Mouse (Mus musculus) MEL (cell line): ENCODE measurements at regions not wholly inside any gene's neighbourhood (a gene's known extent, or its start where the extent isn't known, plus 50 kb on each side); places are given as distances from the start of the nearest gene placed in this dataset.

Experiments
- DNase-seq: peaks from one replicate; pipeline ENCODE4 v3.0.0; 2011; ENCODE audit warnings: low read depth, low spot score
- H3K27ac ChIP-seq: 2 replicates; pipeline ENCODE4 v1.5.1; 2012; ENCODE audit warnings: low read depth, mild to moderate bottlenecking, control low read depth, low read length, moderate library complexity; ENCODE audit not compliant: control insufficient read depth
- H3K27me3 ChIP-seq, 2 experiments: fragments of 150-350 bp in 1 of 2; sonication (generic) in 1 of 2; 2 replicates each; pipeline ENCODE4 v1.6.1; 2012; ENCODE audit warnings: low read length in 2 of 2, mild to moderate bottlenecking in 2 of 2, improper control_type of control experiment in 1 of 2, moderate library complexity in 1 of 2; ENCODE audit not compliant: insufficient read depth in 2 of 2, control insufficient read depth in 1 of 2
- H3K36me3 ChIP-seq, 2 experiments: 2 replicates each; pipeline ENCODE4 v1.6.1; 2012 to 2014; ENCODE audit warnings: low read length in 2 of 2, improper control_type of control experiment in 1 of 2, inconsistent platforms in 1 of 2, mild to moderate bottlenecking in 1 of 2; ENCODE audit not compliant: insufficient read depth in 2 of 2, control insufficient read depth in 1 of 2
- H3K4me1 ChIP-seq, 2 experiments: fragments of 150-350 bp in 1 of 2; sonication (generic) in 1 of 2; 2 replicates each; pipeline ENCODE4 v1.6.1; 2012; ENCODE audit warnings: low read length in 2 of 2, improper control_type of control experiment in 1 of 2, mild to moderate bottlenecking in 1 of 2; ENCODE audit not compliant: insufficient read depth in 2 of 2, control insufficient read depth in 1 of 2
- H3K4me3 ChIP-seq, 2 experiments: fragments of 150-350 bp in 1 of 2; sonication (generic) in 1 of 2; 2 replicates each; pipeline ENCODE4 v1.5.1; 2012; ENCODE audit warnings: low read depth in 2 of 2, low read length in 2 of 2, mild to moderate bottlenecking in 2 of 2, moderate library complexity in 2 of 2, control low read depth in 1 of 2, improper control_type of control experiment in 1 of 2; ENCODE audit not compliant: control insufficient read depth in 1 of 2, insufficient read depth in 1 of 2
- H3K79me2 ChIP-seq: 2 replicates; pipeline ENCODE4 v1.6.1; 2012; ENCODE audit warnings: mild to moderate bottlenecking, low read length, moderate library complexity; ENCODE audit not compliant: control insufficient read depth, poor library complexity, insufficient read depth
- H3K9ac ChIP-seq: 2 replicates; pipeline ENCODE4 v1.6.1; 2012; ENCODE audit warnings: low read depth, mild to moderate bottlenecking, control low read depth, low read length, moderate library complexity; ENCODE audit not compliant: control insufficient read depth, poor library complexity, severe bottlenecking
- H3K9me3 ChIP-seq: fragments of 150-350 bp; sonication (generic); replicated peaks from 2 replicates; pipeline ENCODE4 v1.6.1; 2012; ENCODE audit warnings: mild to moderate bottlenecking, low read length, improper control_type of control experiment, moderate library complexity; ENCODE audit not compliant: insufficient read depth
- CHD1 ChIP-seq: IDR thresholded peaks from 2 replicates; pipeline ENCODE4 v1.6.1; 2012; ENCODE audit warnings: low read depth, mild to moderate bottlenecking, inconsistent platforms, low read length, improper control_type of control experiment
- CTCF ChIP-seq, 3 experiments: IDR thresholded peaks in 2 of 3; conservative IDR thresholded peaks in 1 of 3; 2 replicates each; pipeline ENCODE4 v1.5.1; 2011 to 2012; ENCODE audit warnings: low read length in 3 of 3, low read depth in 2 of 3, mild to moderate bottlenecking in 2 of 3, improper control_type of control experiment in 1 of 3, inconsistent platforms in 1 of 3, mixed read lengths in 1 of 3, moderate library complexity in 1 of 3; ENCODE audit not compliant: control insufficient read depth in 1 of 3, insufficient read depth in 1 of 3, poor library complexity in 1 of 3, severe bottlenecking in 1 of 3
- ELF1 ChIP-seq: IDR thresholded peaks from 2 replicates; pipeline ENCODE4 v1.6.1; 2014; ENCODE audit warnings: low read depth, mild to moderate bottlenecking, inconsistent platforms, low read length, improper control_type of control experiment, moderate library complexity
- ETS1 ChIP-seq: IDR thresholded peaks from 2 replicates; pipeline ENCODE4 v1.6.1; 2012; ENCODE audit warnings: low read depth, mild to moderate bottlenecking, inconsistent platforms, low read length, improper control_type of control experiment, moderate library complexity
- HCFC1 ChIP-seq: IDR thresholded peaks from 2 replicates; pipeline ENCODE4 v1.6.1; 2012; ENCODE audit warnings: low read depth, mild to moderate bottlenecking, inconsistent platforms, low read length, improper control_type of control experiment, moderate library complexity
- KAT2A ChIP-seq: conservative IDR thresholded peaks from 2 replicates; pipeline ENCODE4 v1.6.1; 2012; ENCODE audit warnings: low read depth, low read length, improper control_type of control experiment, inconsistent platforms
- MAFK ChIP-seq: IDR thresholded peaks from 2 replicates; pipeline ENCODE4 v1.6.1; 2011; ENCODE audit warnings: low read depth, mild to moderate bottlenecking, low read length, improper control_type of control experiment, borderline replicate concordance
- NELFE ChIP-seq: IDR thresholded peaks from 2 replicates; pipeline ENCODE4 v1.6.1; 2011; ENCODE audit warnings: low read depth, low read length, improper control_type of control experiment
- NRF1 ChIP-seq: IDR thresholded peaks from 2 replicates; pipeline ENCODE4 v1.6.1; 2014; ENCODE audit warnings: low read depth, mild to moderate bottlenecking, inconsistent platforms, low read length, improper control_type of control experiment, moderate library complexity; ENCODE audit not compliant: poor library complexity, insufficient read depth, severe bottlenecking
- POLR2A ChIP-seq, 2 experiments: IDR thresholded peaks; 2 replicates each; pipeline ENCODE4 v1.6.1; 2011 to 2012; ENCODE audit warnings: low read length in 2 of 2, mild to moderate bottlenecking in 2 of 2, control low read depth in 1 of 2, improper control_type of control experiment in 1 of 2, low read depth in 1 of 2, moderate library complexity in 1 of 2; ENCODE audit not compliant: control insufficient read depth in 1 of 2, insufficient read depth in 1 of 2, poor library complexity in 1 of 2
- POLR2AphosphoS2 ChIP-seq: IDR thresholded peaks from 2 replicates; pipeline ENCODE4 v1.6.1; 2011; ENCODE audit warnings: low read length, improper control_type of control experiment
- RCOR1 ChIP-seq: IDR thresholded peaks from 2 replicates; pipeline ENCODE4 v1.6.1; 2012; ENCODE audit warnings: low read depth, mild to moderate bottlenecking, inconsistent platforms, low read length, improper control_type of control experiment
- SMC3 ChIP-seq: IDR thresholded peaks from 2 replicates; pipeline ENCODE4 v1.6.1; 2011; ENCODE audit warnings: low read depth, low read length, improper control_type of control experiment
- TAL1 ChIP-seq: IDR thresholded peaks from 2 replicates; pipeline ENCODE4 v1.6.1; 2012; ENCODE audit warnings: mild to moderate bottlenecking, inconsistent platforms, low read length, moderate library complexity, mixed read lengths
- TCF12 ChIP-seq: IDR thresholded peaks from 2 replicates; pipeline ENCODE4 v1.6.1; 2014; ENCODE audit warnings: low read depth, mild to moderate bottlenecking, inconsistent platforms, low read length, improper control_type of control experiment, moderate library complexity
- USF2 ChIP-seq, 2 experiments: IDR thresholded peaks; 2 replicates each; pipeline ENCODE4 v1.6.1; 2011 to 2012; ENCODE audit warnings: improper control_type of control experiment in 2 of 2, low read length in 2 of 2, borderline replicate concordance in 1 of 2, inconsistent platforms in 1 of 2, low read depth in 1 of 2, mild to moderate bottlenecking in 1 of 2; ENCODE audit not compliant: insufficient read depth in 1 of 2
- ZKSCAN1 ChIP-seq: IDR thresholded peaks from 2 replicates; pipeline ENCODE4 v1.6.1; 2012; ENCODE audit warnings: low read depth, mild to moderate bottlenecking, inconsistent platforms, low read length, improper control_type of control experiment, moderate library complexity
- ZNF384 ChIP-seq: IDR thresholded peaks from 2 replicates; pipeline ENCODE4 v1.6.1; 2012; ENCODE audit warnings: low read depth, mild to moderate bottlenecking, inconsistent platforms, low read length, improper control_type of control experiment

GRCm38 (mm10) chr2:48586831-48587169, 227.1 kb upstream of the Acvr2a start:
- Histone ChIP-seq H3K27me3 (no peaks in the 10 kb centered on the region), H3K79me2 (no peaks in the 10 kb centered on the region), H3K9me3 (no peaks in the 10 kb centered on the region), H3K27ac (no peak overlapping the region), H3K4me1 (no peaks in the 10 kb centered on the region), H3K36me3 (no peaks in the 10 kb centered on the region), H3K9ac (no peak overlapping the region), H3K4me3 (no peak overlapping the region)
- no peak for DNase-seq
- TF ChIP-seq SMC3 (no peak), CHD1 (no peak), NRF1 (no peak), CTCF (IDR thresholded peaks at IDR 0.05 in 2 of 3, conservative IDR thresholded peaks at IDR 0.05 in 1 of 3; ENCODE audit: control insufficient read depth in 1 of 3, insufficient read depth in 1 of 3, low read depth in 2 of 3, low read length in 3 of 3, poor library complexity in 1 of 3, severe bottlenecking in 1 of 3) (no peak), POLR2A (IDR thresholded peaks at IDR 0.05; ENCODE audit: control insufficient read depth in 1 of 2, insufficient read depth in 1 of 2, low read depth in 1 of 2, low read length in 2 of 2, poor library complexity in 1 of 2) (no peak), RCOR1 (no peak), HCFC1 (no peak)

GRCm38 (mm10) chr2:48589709-48590108, 224.2 kb upstream of the Acvr2a start:
- Histone ChIP-seq H3K27ac (no peak overlapping the region), H3K9ac (no peak overlapping the region), H3K4me3 (no peak overlapping the region), H3K79me2 (no peaks in the 10 kb centered on the region), H3K36me3 (no peaks in the 10 kb centered on the region), H3K9me3 (no peaks in the 10 kb centered on the region), H3K4me1 (no peaks in the 10 kb centered on the region), H3K27me3 (no peaks in the 10 kb centered on the region; a peak in 1 of 4 replicates)
- no peak for DNase-seq
- TF ChIP-seq SMC3 = no peak
- TF ChIP-seq POLR2AphosphoS2 = no peak
- no peak for TF ChIP-seq ELF1
- TF ChIP-seq ZNF384 = no peak
- no peak for TF ChIP-seq TAL1
- no peak for TF ChIP-seq ZKSCAN1
- no peak for TF ChIP-seq TCF12
- TF ChIP-seq USF2 (IDR thresholded peaks at IDR 0.05; ENCODE audit: borderline replicate concordance in 1 of 2, insufficient read depth in 1 of 2, low read depth in 1 of 2, low read length in 2 of 2) = no peak
- no peak for TF ChIP-seq KAT2A
- no peak for TF ChIP-seq NELFE
- TF ChIP-seq ETS1 = no peak
- no peak for TF ChIP-seq MAFK
- no peak for TF ChIP-seq CHD1
